Mouse (Mus musculus) embryonic fibroblast, embryonic 13.5 days (primary cell): ENCODE measurements at regions not wholly inside any gene's neighbourhood (a gene's known extent, or its start where the extent isn't known, plus 50 kb on each side); places are given as distances from the start of the nearest gene placed in this dataset.
"Not testable (repeated sequence)": the region's sequence is repeated elsewhere in the genome, so short reads cannot be mapped to it uniquely, and the experiment has no call there.

Source experiments
- H3K27ac ChIP-seq: 2 replicates; pipeline ENCODE4 v1.5.1; 2012; ENCODE audit warnings: low read length, control low read depth, inconsistent platforms; ENCODE audit not compliant: insufficient read depth
- H3K4me1 ChIP-seq: 2 replicates; pipeline ENCODE4 v1.6.1; 2011; ENCODE audit warnings: low read length; ENCODE audit not compliant: control insufficient read depth, insufficient read depth
- H3K4me3 ChIP-seq: 2 replicates; pipeline ENCODE4 v1.5.1; 2011; ENCODE audit warnings: mild to moderate bottlenecking, control low read depth, low read length; ENCODE audit not compliant: insufficient read depth
- CTCF ChIP-seq: IDR thresholded peaks from 2 replicates; pipeline ENCODE4 v1.5.1; 2011; ENCODE audit warnings: mild to moderate bottlenecking, control low read depth, low read length, moderate library complexity, borderline replicate concordance; ENCODE audit not compliant: insufficient read depth
- POLR2A ChIP-seq: IDR thresholded peaks from 2 replicates; pipeline ENCODE4 v1.6.1; 2011; ENCODE audit warnings: low read depth, mild to moderate bottlenecking, control low read depth, low read length, moderate library complexity

GRCm38 (mm10) chr8:28367361-28367760 lies 919.9 kb downstream of the Poteg start:
- TF ChIP-seq CTCF (no peak), POLR2A (no peak)
- H3K4me3 ChIP-seq = no peak overlapping the region
- no peaks in the 10 kb centered on the region for H3K4me1 ChIP-seq
- H3K27ac ChIP-seq = no peak overlapping the region

- Histone ChIP-seq H3K27ac (no peak overlapping the region), H3K4me1 (no peaks in the 10 kb centered on the region), H3K4me3 (no peak overlapping the region)
- TF ChIP-seq POLR2A = no peak
- no peak for TF ChIP-seq CTCF
These were observed 924.3 kb downstream of the Poteg start for GRCm38 (mm10) chr8:28371752-28372151.

- TF ChIP-seq CTCF = no peak
- TF ChIP-seq POLR2A = no peak
- Histone ChIP-seq H3K4me3 (no peak overlapping the region), H3K27ac (no peak overlapping the region)
These were observed 952.7 kb downstream of the Poteg start for GRCm38 (mm10) chr8:28400141-28400540.

GRCm38 (mm10) chr8:28427544-28428135 lies 980.2 kb downstream of the Poteg start:
- no peak for TF ChIP-seq POLR2A
- no peak for TF ChIP-seq CTCF
- Histone ChIP-seq H3K27ac (no peak overlapping the region), H3K4me1 (no peaks in the 10 kb centered on the region), H3K4me3 (no peak overlapping the region)

More at GRCm38 (mm10) chr8:28400141-28400540, 952.7 kb downstream of the Poteg start:
- no peaks in the 10 kb centered on the region for H3K4me1 ChIP-seq

- Histone ChIP-seq H3K4me3 (no peak overlapping the region), H3K4me1 (no peaks in the 10 kb centered on the region), H3K27ac (no peak overlapping the region)
- TF ChIP-seq CTCF (no peak), POLR2A (no peak)
These were observed 1025.7 kb downstream of the Poteg start for GRCm38 (mm10) chr8:28473190-28473589.

GRCm38 (mm10) chr8:28487913-28488312 lies 1040.4 kb downstream of the Poteg start:
- no peak overlapping the region for H3K4me3 ChIP-seq
- H3K27ac ChIP-seq = no peak overlapping the region
- H3K4me1 ChIP-seq = no peaks in the 10 kb centered on the region
- no peak for TF ChIP-seq POLR2A
- no peak for TF ChIP-seq CTCF

- TF ChIP-seq POLR2A = no peak
- no peak for TF ChIP-seq CTCF
- Histone ChIP-seq H3K27ac (no peak overlapping the region), H3K4me1 (no peaks in the 10 kb centered on the region), H3K4me3 (no peak overlapping the region)
These were observed 1056.2 kb downstream of the Poteg start for GRCm38 (mm10) chr8:28503488-28504319.

GRCm38 (mm10) chr8:28523506-28523905 lies 1076.0 kb downstream of the Poteg start:
- not testable (repeated sequence) for H3K4me1 ChIP-seq, H3K4me3 ChIP-seq, H3K27ac ChIP-seq

GRCm38 (mm10) chr8:28547236-28547635 lies 1099.8 kb downstream of the Poteg start:
- H3K4me3 ChIP-seq = no peak overlapping the region
- no peaks in the 10 kb centered on the region for H3K4me1 ChIP-seq
- TF ChIP-seq CTCF = no peak
- no peak for TF ChIP-seq POLR2A
- no peak overlapping the region for H3K27ac ChIP-seq

- no peak overlapping the region for H3K4me3 ChIP-seq
These were observed 1112.4 kb downstream of the Poteg start for GRCm38 (mm10) chr8:28559881-28560280.

GRCm38 (mm10) chr8:28579250-28579651 lies 1131.8 kb downstream of the Poteg start:
- TF ChIP-seq CTCF (peak; percentile 13; the same call in 1 of the 2 replicates), POLR2A (no peak)
- H3K4me1 ChIP-seq = no peaks in the 10 kb centered on the region
- H3K27ac ChIP-seq = no peak overlapping the region
- no peak overlapping the region for H3K4me3 ChIP-seq

More at GRCm38 (mm10) chr8:28559881-28560280, 1112.4 kb downstream of the Poteg start:
- TF ChIP-seq POLR2A (no peak), CTCF (no peak)
- H3K27ac ChIP-seq = no peak overlapping the region
- no peaks in the 10 kb centered on the region for H3K4me1 ChIP-seq
